ENCODE assay signal across 13 mouse cellular contexts in the genomic region with DNA sequence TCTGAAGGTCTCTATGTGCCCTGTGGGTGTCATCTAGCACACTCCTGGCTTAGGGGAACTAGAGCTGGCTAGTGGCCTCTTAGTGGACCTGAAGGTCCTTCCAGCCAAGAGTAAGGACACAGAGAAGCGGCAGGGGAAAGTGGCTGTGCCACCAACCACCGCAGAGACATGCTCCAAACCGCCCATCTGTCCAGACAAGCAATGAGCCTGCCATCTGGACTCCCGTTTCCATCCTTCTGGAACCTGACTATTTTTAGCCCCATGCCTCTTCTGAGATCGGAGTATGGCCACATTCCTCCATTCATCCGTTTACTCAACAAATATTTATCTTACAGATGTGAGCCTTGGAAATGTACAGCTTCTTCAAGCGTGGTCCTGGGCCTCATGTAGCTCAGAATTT.
DNase-seq lines count a peak whose midpoint lies in the region; ATAC-seq and TF ChIP-seq lines count a peak whose summit lies in the region.
"Had no signal": no experiment of that assay in that cellular context is flagged by ENCODE, and none has a peak within 500 bp of the region (broad histone marks: within the 10 kb centered on the region; RNA-seq: fewer than 3 reads in every experiment).

No protein-coding gene starts in this region.

- no peak overlapping the region for H3K9ac ChIP-seq in hindbrain, postnatal 0 days (replicated peaks; ENCODE audit: low read length)
- H3K9ac ChIP-seq: liver, embryonic 14.5 days had no signal

- ATAC-seq in hindbrain, postnatal 0 days, result no peak
- no peak for ATAC-seq in erythroid progenitor cell, adult 5-6 weeks (replicated peaks; ENCODE audit: low FRiP score, poor library complexity, severe bottlenecking)

- H3K27ac ChIP-seq in hindbrain, postnatal 0 days, result no peak overlapping the region
- no peak overlapping the region for H3K27ac ChIP-seq in hindbrain, embryonic 10.5 days
- H3K27ac ChIP-seq: liver, embryonic 14.5 days had no signal

- TF ChIP-seq CTCF in hindbrain, postnatal 0 days (IDR thresholded peaks at IDR 0.05; ENCODE audit: low read depth), result no peak

- H3K4me3 ChIP-seq in hindbrain, postnatal 0 days (ENCODE audit: low read length), result no peak overlapping the region
- no peak overlapping the region for H3K4me3 ChIP-seq in hindbrain, embryonic 10.5 days
- H3K4me3 ChIP-seq: myocyte had no signal

- no peaks in the 10 kb centered on the region for H3K9me3 ChIP-seq in hindbrain, postnatal 0 days (ENCODE audit: low read length)
- no peaks in the 10 kb centered on the region for H3K9me3 ChIP-seq in hindbrain, embryonic 10.5 days

- 45% methylated on average over 7 of the region's 7 CpGs for WGBS in hindbrain, postnatal 0 days
- WGBS in hindbrain, embryonic 10.5 days, result 77% methylated on average over 7 of the region's 7 CpGs

- H3K36me3 ChIP-seq in hindbrain, postnatal 0 days (ENCODE audit: insufficient read depth, low read length), result peaks cover 20% of the 10 kb centered on the region
- no peaks in the 10 kb centered on the region for H3K36me3 ChIP-seq in hindbrain, embryonic 10.5 days

- peak; percentile 55 for DNase-seq in hindbrain, postnatal 0 days (ENCODE audit: low spot score)
- DNase-seq in hindbrain, embryonic 10.5 days (ENCODE audit: low spot score), result no peak
- DNase-seq in cerebellum, postnatal 25 days, result peak; percentile 86 to 88
- peak; percentile 66 to 80 for DNase-seq in left cerebral cortex, adult 18-20 months (ENCODE audit: low spot score in 2 of 2)
- DNase-seq in right cerebral cortex, postnatal 36 days (ENCODE audit: low spot score in 2 of 2), result peak; percentile 38 to 48
- no peak for DNase-seq in urinary bladder, postnatal 10 days (ENCODE audit: low spot score)
- no peak for DNase-seq in kidney, adult 9 months
- DNase-seq: heart, adult 18-20 months; heart, postnatal 14 days; kidney, adult 8-10 months had no signal

- H3K4me1 ChIP-seq in hindbrain, postnatal 0 days (ENCODE audit: insufficient read depth, low read length), result peaks cover 29% of the 10 kb centered on the region; the same call in 1 of the 2 replicates
- H3K4me1 ChIP-seq in hindbrain, embryonic 10.5 days (replicated peaks), result peaks cover 16% of the 10 kb centered on the region

- no peaks in the 10 kb centered on the region for H3K27me3 ChIP-seq in hindbrain, postnatal 0 days (ENCODE audit: insufficient read depth, low read length)
- no peaks in the 10 kb centered on the region for H3K27me3 ChIP-seq in hindbrain, embryonic 10.5 days (ENCODE audit: insufficient read depth, poor library complexity, severe bottlenecking)

- H3K4me2 ChIP-seq in hindbrain, postnatal 0 days (ENCODE audit: low read depth, low read length), result no peak overlapping the region

Comparison
In these comparisons a context has a peak if more than half of its experiments do, and no peak if none do; other contexts are left out.
1. DNase-seq: peak in hindbrain, postnatal 0 days (single experiment), cerebellum, postnatal 25 days (2 of 2), left cerebral cortex, adult 18-20 months (2 of 2) and right cerebral cortex, postnatal 36 days (2 of 2); none in hindbrain, embryonic 10.5 days (single experiment), urinary bladder, postnatal 10 days (single experiment) and kidney, adult 9 months (single experiment).